Mouse (Mus musculus) embryonic facial prominence, embryonic 10.5 days (tissue): ENCODE measurements around the gene Fam214a. TPM values are rescaled to one million over a fixed set of nuclear protein-coding genes. Genes with fewer than 3 reads are reported as not detected.

Experiments used
- DNase-seq: peaks from one replicate; pipeline ENCODE4 v3.0.0-alpha.2; 2017; ENCODE audit warnings: low spot score
- H3K27ac ChIP-seq: fragments of 300-500 bp; sonication (generic); replicated peaks from 2 replicates; pipeline ENCODE4 v1.5.1; 2016; ENCODE audit warnings: mild to moderate bottlenecking
- H3K27me3 ChIP-seq: fragments of 300-500 bp; sonication (generic); replicated peaks from 2 replicates; pipeline ENCODE4 v1.6.1; 2016; ENCODE audit warnings: low read depth, mild to moderate bottlenecking; ENCODE audit not compliant: poor library complexity, severe bottlenecking
- H3K36me3 ChIP-seq: fragments of 300-500 bp; sonication (generic); replicated peaks from 2 replicates; pipeline ENCODE4 v1.6.1; 2016; ENCODE audit warnings: mild to moderate bottlenecking, moderate library complexity
- H3K4me1 ChIP-seq: fragments of 300-500 bp; sonication (generic); 2 replicates; pipeline ENCODE4 v1.6.1; 2016
- H3K4me3 ChIP-seq: fragments of 300-500 bp; sonication (generic); 2 replicates; pipeline ENCODE4 v1.5.1; 2016; ENCODE audit warnings: mild to moderate bottlenecking, moderate library complexity
- H3K9me3 ChIP-seq: fragments of 300-500 bp; sonication (generic); 2 replicates; pipeline ENCODE4 v1.6.1; 2016; ENCODE audit warnings: mild to moderate bottlenecking
- WGBS: fragments of 180-500 bp; shearing (Covaris S2); methylation state at CpG from one replicate; pipeline ENCODE4 v1.1.7; 2016; 5-methylcytosine and 5-hydroxymethylcytosine counted together
- polyA plus RNA-seq: library from polyadenylated mRNA; unstranded; fragments of >200 nt; fragmentation: Nextera tagmentation; extraction: Ambion mirVana; gene quantifications from 2 replicates; pipeline ENCODE4 v1.2.1, GENCODE M21; 2016

Fam214a gene
- polyA plus RNA-seq, 1 experiment from 2014 or later: 8.6 TPM

DNA sequence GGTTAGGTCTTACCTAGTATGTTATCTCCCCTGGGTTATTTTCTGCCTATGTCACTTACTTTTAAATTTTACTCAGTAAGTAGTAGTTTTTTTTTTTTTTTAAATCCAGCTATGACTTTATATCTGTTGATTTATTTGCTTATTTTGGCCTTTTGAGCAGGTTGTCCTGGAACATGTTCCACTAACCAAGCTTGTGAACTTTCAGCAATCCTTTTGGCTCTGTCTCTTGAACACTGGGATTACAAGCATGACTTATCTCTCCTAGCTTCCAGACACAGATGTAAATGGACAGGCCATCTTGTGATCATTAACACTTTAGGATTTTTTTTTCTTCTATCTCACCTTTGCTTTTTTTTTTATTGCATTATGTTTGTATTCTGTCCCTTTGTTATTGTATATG is 94.4 kb downstream of the Fam214a start:
- H3K36me3 ChIP-seq: peaks cover 44% of the 10 kb centered on the region
- H3K4me1 ChIP-seq: no peaks in the 10 kb centered on the region
- no peaks in the 10 kb centered on the region for H3K27me3 ChIP-seq
- H3K9me3 ChIP-seq: no peaks in the 10 kb centered on the region
- no peak for DNase-seq
- H3K27ac ChIP-seq: no peak overlapping the region
- H3K4me3 ChIP-seq: no peak overlapping the region

DNA sequence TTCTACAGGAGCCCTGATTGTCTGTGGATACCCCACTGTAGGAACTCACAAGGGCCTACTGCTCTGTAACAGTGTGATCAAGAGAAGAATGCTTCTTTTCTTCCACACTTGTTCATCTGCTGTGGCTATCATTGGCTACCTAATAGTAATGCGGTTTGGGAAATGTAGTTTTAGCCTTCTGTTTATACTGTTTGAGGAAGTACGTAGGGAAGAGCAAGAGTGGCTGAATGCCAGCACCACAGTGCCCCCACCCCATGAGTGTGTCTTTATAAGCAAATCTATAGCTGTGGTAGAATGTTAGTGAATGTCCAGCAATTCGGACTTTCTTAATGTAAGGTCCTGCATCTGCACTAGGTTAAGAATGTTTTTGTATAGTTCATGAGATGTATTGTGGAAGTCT is 96.4 kb downstream of the Fam214a start:
- Histone ChIP-seq H3K27ac (no peak overlapping the region), H3K4me3 (no peak overlapping the region), H3K36me3 (peaks cover 35% of the 10 kb centered on the region), H3K4me1 (no peaks in the 10 kb centered on the region), H3K9me3 (no peaks in the 10 kb centered on the region), H3K27me3 (no peaks in the 10 kb centered on the region)
- 86% methylated on average over 3 of the region's 3 CpGs for WGBS
- no peak for DNase-seq

DNA sequence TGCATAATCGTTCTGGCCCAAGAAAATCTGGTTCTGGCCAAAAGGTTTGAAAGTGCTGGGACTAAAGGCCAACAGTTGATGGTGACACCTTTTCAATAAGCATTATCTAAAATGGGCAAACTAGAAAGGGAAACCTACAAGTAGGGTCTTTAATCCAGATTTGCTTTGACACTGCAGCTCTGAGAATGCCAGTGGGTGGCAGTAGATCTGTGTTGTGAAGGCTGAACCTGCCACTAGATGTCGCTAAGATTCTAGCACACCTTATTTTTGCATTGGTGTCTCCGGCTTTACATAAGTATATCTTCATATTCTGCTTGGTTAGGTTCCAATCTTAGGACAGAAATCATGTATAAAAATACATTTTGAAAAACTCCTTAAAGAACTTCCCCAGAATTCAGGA is 97.3 kb downstream of the Fam214a start:
- DNase-seq: peak; percentile 49
- WGBS: 42% methylated on average over 3 of the region's 3 CpGs
- Histone ChIP-seq H3K27me3 (no peaks in the 10 kb centered on the region), H3K36me3 (peaks cover 39% of the 10 kb centered on the region), H3K4me3 (no peak overlapping the region), H3K4me1 (no peaks in the 10 kb centered on the region), H3K9me3 (no peaks in the 10 kb centered on the region), H3K27ac (no peak overlapping the region)

DNA sequence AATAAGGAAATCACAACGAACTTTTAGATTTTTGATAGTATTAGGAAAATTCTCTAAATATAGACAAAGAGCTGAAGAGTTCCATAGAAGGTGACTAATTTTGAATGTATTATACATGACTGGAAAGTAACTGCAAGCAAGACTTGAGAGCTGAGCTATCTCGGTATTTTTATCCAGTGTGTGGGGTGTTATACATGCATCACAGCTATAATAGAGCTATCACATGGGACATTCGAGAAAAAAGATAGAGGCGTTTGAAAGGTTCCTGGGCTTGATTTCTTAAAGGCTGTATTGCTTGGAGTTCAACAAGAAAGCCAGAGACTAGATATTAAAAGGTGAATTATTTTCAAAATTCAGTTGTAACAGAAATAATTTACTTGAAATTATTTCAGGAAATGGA is 99.2 kb downstream of the Fam214a start:
- 90% methylated on average over 4 of the region's 4 CpGs for WGBS
- Histone ChIP-seq H3K27me3 (no peaks in the 10 kb centered on the region), H3K36me3 (peaks cover 36% of the 10 kb centered on the region), H3K4me1 (no peaks in the 10 kb centered on the region), H3K9me3 (no peaks in the 10 kb centered on the region), H3K4me3 (no peak overlapping the region), H3K27ac (no peak overlapping the region)
- DNase-seq: no peak

DNA sequence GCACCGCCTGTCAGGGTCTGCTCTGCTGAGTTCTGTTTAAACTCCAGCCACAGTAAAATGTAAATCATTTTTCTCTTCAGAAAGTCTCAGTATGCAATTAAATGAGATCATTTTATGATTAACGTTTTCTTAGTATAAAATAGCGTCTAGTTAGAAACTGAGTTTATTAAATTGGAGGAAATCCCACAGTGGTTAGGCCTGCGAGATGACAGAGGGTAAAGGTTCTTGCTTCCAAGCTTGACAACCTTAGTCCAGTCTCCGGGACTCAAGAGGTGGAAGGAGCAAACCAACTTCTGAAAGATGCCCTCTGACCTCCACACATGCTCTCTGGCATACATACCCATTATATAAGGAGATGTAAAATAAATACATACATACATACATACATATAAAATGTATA is 102.4 kb downstream of the Fam214a start:
- Histone ChIP-seq H3K4me3 (no peak overlapping the region), H3K27me3 (no peaks in the 10 kb centered on the region), H3K36me3 (peaks cover 56% of the 10 kb centered on the region), H3K9me3 (no peaks in the 10 kb centered on the region), H3K4me1 (no peaks in the 10 kb centered on the region), H3K27ac (no peak overlapping the region)
- no peak for DNase-seq
- WGBS: 91% methylated on average over 5 of the region's 5 CpGs

DNA sequence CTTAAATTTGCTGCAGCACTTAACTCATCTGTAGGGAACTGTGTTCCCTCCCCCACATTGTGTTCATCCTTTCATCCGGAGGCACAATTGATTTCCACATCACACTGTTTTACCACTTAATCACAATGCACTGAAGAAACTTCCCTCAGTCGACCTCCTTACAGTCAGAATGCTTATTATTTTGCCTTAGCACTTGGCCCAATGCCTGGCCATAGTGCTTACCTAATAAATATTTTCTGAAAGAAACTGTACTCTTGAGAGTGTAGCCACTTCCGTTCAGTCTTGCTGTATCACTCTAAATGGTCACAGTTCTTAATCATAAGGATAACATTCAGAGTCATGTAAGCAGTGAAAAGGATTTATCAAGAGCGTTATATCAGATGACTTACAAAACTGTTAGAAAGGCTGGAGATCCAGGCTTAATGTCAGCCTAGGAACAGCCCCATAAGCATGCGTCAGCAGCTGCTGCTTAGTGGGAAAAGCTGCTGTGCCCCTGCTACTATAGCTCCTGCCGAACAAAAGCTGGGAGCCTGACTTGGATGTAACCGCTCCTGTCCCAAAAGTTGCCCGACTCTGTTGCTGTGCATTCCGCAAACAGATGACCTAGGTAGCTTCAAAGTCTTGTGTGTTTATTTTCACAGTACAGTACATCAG is 112.1 kb downstream of the Fam214a start:
- Histone ChIP-seq H3K27ac (no peak overlapping the region), H3K4me1 (no peaks in the 10 kb centered on the region), H3K4me3 (no peak overlapping the region), H3K36me3 (peaks cover 14% of the 10 kb centered on the region), H3K27me3 (0 out of 2 replicates have a peak, but pooled peaks cover 2% of the 10 kb centered on the region), H3K9me3 (no peaks in the 10 kb centered on the region)
- no peak for DNase-seq
- 79% methylated on average over 9 of the region's 9 CpGs for WGBS

DNA sequence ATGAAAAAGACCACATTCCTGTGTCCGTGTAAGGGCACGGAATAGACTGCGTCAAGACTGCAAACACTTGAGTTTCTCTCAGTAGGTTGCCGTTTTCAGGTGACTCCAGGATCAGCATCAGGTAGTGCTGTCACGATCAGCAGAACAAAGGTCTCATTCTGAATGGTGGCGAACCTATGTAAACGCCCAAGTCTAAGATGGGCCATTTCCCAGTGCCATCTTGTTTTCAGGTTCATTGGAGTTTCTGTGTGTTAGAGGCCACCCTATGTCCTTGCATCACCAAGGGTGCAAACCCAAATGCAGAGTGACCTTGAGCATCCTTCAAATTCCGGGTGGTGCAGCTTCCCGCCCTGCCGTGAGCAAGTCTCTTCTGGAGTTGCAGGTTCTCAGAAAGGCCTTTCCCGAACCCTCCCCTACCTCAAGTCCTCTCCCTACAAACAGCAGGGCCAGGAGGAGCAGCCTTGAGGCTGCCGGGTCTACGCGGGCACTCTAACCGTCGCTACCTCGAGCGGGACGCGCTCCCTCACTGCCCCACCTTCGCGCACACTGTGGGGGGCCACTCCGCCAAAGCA is 117.9 kb downstream of the Fam214a start, which contains the start of gene Myo5a:
Gene Myo5a (plus strand): TSS at position 559 of the 572 bp plus-strand sequence.
- no peaks in the 10 kb centered on the region for H3K9me3 ChIP-seq
- no peak for DNase-seq
- H3K4me3 ChIP-seq: peak within 1 kb of the TSS; percentile 85
- peak within 1 kb of the TSS; percentile 97 for H3K27ac ChIP-seq
- 20% methylated on average over 23 of the region's 23 CpGs for WGBS
- peaks cover 20% of the 10 kb centered on the region for H3K4me1 ChIP-seq
- H3K36me3 ChIP-seq: no peaks in the 10 kb centered on the region
- 0 out of 2 replicates have a peak, but pooled peaks cover 8% of the 10 kb centered on the region for H3K27me3 ChIP-seq

DNA sequence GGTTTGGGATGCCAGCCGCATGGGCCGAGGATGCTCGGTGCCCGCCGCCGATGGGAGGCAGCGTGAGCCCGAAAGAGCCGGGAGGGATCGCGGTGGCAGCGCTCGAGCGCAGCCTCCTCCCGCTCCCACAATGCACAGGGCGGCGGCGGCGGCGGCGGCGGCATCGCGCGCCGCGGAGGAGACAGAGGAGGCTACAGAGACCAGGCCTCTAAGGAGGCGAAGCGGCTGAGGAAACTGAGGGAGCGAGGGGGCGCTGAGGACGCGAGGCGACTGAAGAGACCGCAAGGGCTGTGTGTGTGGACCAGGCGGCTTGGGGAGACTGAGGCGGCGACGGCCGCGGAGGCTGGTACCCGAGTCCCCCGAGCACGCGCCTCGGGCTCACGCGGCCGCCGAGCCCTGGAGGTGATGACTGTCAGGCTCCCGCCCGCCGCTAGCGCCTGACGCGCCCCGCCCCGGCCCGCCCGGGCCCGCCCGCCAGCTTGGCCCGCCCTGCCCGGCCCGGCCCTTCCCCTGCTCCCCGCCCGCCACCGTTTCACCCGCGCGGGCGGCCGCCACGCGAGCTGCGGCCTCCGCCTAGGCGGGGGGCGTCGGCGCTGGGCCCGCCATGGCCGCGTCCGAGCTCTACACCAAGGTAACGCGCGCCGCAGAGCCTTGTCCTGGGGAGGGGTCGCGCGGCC is 118.5 kb downstream of the Fam214a start:
- H3K9me3 ChIP-seq: no peaks in the 10 kb centered on the region
- under 1% methylated on average over 89 of the region's 92 CpGs for WGBS
- H3K27ac ChIP-seq: peak overlapping the region; percentile 97
- peak overlapping the region; percentile 85 for H3K4me3 ChIP-seq
- DNase-seq: peak; percentile 88
- H3K4me1 ChIP-seq: peaks cover 20% of the 10 kb centered on the region
- 0 out of 2 replicates have a peak, but pooled peaks cover 8% of the 10 kb centered on the region for H3K27me3 ChIP-seq
- no peaks in the 10 kb centered on the region for H3K36me3 ChIP-seq

DNA sequence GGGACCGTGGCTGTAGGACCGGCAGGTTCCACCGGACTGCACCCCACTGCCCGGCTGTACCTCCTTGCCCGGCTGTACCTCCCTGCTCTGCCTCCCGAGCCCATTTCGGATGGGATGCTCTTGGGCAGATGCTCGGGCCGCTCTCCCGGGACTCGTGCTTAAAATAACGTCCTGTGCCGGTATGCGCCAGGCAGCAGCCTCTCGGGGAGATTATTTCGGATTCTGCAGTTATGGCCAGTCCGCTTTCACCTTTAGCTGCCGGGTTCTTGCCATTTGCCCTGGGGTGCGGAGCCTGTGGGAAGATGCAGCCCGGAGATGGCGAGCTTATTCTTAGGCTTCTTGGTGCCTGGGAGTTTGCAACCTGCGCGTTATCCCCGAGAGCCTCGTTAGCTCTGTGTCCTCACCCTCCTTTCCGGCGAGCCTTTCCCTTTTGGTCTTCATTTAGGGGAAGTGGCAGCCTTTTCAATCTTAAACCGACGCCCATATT is 119.1 kb downstream of the Fam214a start:
- DNase-seq: no peak
- H3K9me3 ChIP-seq: no peaks in the 10 kb centered on the region
- H3K36me3 ChIP-seq: no peaks in the 10 kb centered on the region
- 0 out of 2 replicates have a peak, but pooled peaks cover 8% of the 10 kb centered on the region for H3K27me3 ChIP-seq
- peak overlapping the region; percentile 85 for H3K4me3 ChIP-seq
- peaks cover 20% of the 10 kb centered on the region for H3K4me1 ChIP-seq
- peak overlapping the region; percentile 97 for H3K27ac ChIP-seq
- WGBS: under 1% methylated on average over 29 of the region's 29 CpGs

DNA sequence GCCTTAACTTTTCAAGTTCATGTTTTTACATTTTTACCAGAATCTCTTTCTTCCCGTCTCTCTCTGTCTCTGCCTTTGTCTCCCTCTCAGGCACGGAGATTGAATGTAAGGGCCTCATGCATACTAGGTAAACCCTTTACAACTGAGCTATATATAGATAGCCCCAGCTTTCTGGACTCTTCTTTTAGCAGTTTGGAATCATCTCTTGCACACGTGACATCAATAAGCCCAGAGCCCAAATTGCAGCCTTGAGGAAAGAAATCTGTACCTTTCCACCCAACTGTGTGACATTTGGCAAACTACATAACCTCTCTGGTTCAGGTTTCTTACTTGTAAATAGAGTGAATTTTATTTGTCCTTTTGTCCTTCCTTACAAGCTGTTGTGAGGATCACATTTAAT is 119.7 kb downstream of the Fam214a start:
- H3K27ac ChIP-seq: 0 out of 2 replicates have a peak overlapping the region, but pooled peaks have one; percentile 97
- peaks cover 20% of the 10 kb centered on the region for H3K4me1 ChIP-seq
- 18% methylated on average over 3 of the region's 3 CpGs for WGBS
- H3K36me3 ChIP-seq: no peaks in the 10 kb centered on the region
- H3K4me3 ChIP-seq: peak overlapping the region; percentile 85
- DNase-seq: no peak
- 0 out of 2 replicates have a peak, but pooled peaks cover 8% of the 10 kb centered on the region for H3K27me3 ChIP-seq
- H3K9me3 ChIP-seq: no peaks in the 10 kb centered on the region

DNA sequence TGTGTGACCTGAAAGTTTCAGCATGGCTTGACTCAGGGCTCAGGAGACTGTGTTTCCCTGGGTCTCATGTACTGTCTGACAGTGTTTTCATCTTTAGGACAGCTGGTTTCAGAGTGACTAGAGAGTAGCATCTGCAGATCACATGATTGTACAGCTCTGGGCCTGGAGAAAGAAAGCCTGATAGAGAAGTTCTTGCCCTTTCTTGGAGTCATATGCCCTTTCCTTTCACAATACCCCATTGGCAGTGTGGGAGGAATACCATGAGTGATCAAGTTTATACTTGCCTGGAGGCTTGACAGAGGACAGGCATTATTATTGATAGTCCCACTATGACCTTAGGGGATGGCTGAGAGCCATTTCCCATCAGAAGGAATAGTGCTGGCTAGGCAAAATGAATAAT is 124.5 kb downstream of the Fam214a start:
- Histone ChIP-seq H3K27me3 (no peaks in the 10 kb centered on the region), H3K4me1 (peaks cover 10% of the 10 kb centered on the region), H3K9me3 (peaks cover 6% of the 10 kb centered on the region; the same call in 1 of the 2 replicates), H3K4me3 (no peak overlapping the region), H3K36me3 (no peaks in the 10 kb centered on the region), H3K27ac (no peak overlapping the region)
- DNase-seq: no peak
